Mouse (Mus musculus) ES-Bruce4 (cell line): Measurements from ENCODE around the gene Cnksr1.

Experiments
- CTCF ChIP-seq: IDR thresholded peaks from one replicate; pipeline ENCODE4 v1.8.1; 2011; ENCODE audit warnings: low read depth, low read length
- EP300 ChIP-seq: IDR thresholded peaks from 2 replicates; pipeline ENCODE4 v1.6.1; 2011; ENCODE audit warnings: low read depth, low read length; ENCODE audit not compliant: insufficient read depth
- POLR2A ChIP-seq: IDR thresholded peaks from one replicate; pipeline ENCODE4 v1.8.1; 2011; ENCODE audit warnings: low read length; ENCODE audit not compliant: insufficient read depth

- TF ChIP-seq POLR2A (no peak), CTCF (no peak), EP300 (no peak)
Measured at GRCm38 (mm10) chr4:134238686-134239085, 487 bp upstream of the Cnksr1 start.
